Mouse (Mus musculus) thymus, adult 2 months (tissue): Measurements from ENCODE around the gene Bag5. TPM values are rescaled to one million over a fixed set of nuclear protein-coding genes. Genes with fewer than 3 reads are reported as not detected.

Source experiments
- DNase-seq: peaks from one replicate; pipeline ENCODE4 v3.0.0; 2021
- H3K27ac ChIP-seq: fragments of 200-500 bp; 2 replicates; pipeline ENCODE4 v1.5.1; 2012; ENCODE audit warnings: low read length, control low read depth; ENCODE audit not compliant: control insufficient read depth, insufficient read depth
- H3K27me3 ChIP-seq: fragments of 200-500 bp; 2 replicates; pipeline ENCODE4 v1.6.1; 2012; ENCODE audit warnings: mild to moderate bottlenecking, low read length, moderate library complexity, mixed read lengths; ENCODE audit not compliant: control insufficient read depth, insufficient read depth
- H3K36me3 ChIP-seq: fragments of 200-500 bp; 2 replicates; pipeline ENCODE4 v1.6.1; 2012; ENCODE audit warnings: mild to moderate bottlenecking, low read length, moderate library complexity; ENCODE audit not compliant: control insufficient read depth, insufficient read depth
- H3K4me1 ChIP-seq: fragments of 200-500 bp; replicated peaks from 2 replicates; pipeline ENCODE4 v1.6.1; 2012; ENCODE audit warnings: low read length; ENCODE audit not compliant: control insufficient read depth, insufficient read depth
- H3K4me3 ChIP-seq: fragments of 200-500 bp; 2 replicates; pipeline ENCODE4 v1.5.1; 2012; ENCODE audit warnings: mild to moderate bottlenecking, low read length, control low read depth, moderate library complexity; ENCODE audit not compliant: control insufficient read depth, insufficient read depth
- CTCF ChIP-seq: fragments of 200-500 bp; IDR thresholded peaks from 2 replicates; pipeline ENCODE4 v1.5.1; 2012; ENCODE audit warnings: mild to moderate bottlenecking, control low read depth, low read length, moderate library complexity, borderline replicate concordance; ENCODE audit not compliant: control insufficient read depth, poor library complexity, insufficient read depth; ENCODE audit errors: extremely low read depth
- POLR2A ChIP-seq: fragments of 200-500 bp; IDR thresholded peaks from 2 replicates; pipeline ENCODE4 v1.6.1; 2012; ENCODE audit warnings: mild to moderate bottlenecking, low read length, control low read depth, moderate library complexity; ENCODE audit not compliant: control insufficient read depth, poor library complexity, insufficient read depth; ENCODE audit errors: extremely low read depth
- WGBS: fragments of 180-500 bp; shearing (Covaris S2); methylation state at CpG from one replicate; pipeline ENCODE4 v1.1.7; 2018; 5-methylcytosine and 5-hydroxymethylcytosine counted together
- polyA plus RNA-seq: library from polyadenylated mRNA; depleted of rRNA; stranded (reverse); fragments of >200 nt; gene quantifications from 2 replicates; pipeline ENCODE4 v1.2.3, GENCODE M21; 2012

The Bag5 gene
- polyA plus RNA-seq, 1 experiment, result 12.8 TPM

- no peak for DNase-seq
- TF ChIP-seq POLR2A, result no peak
- no peak for TF ChIP-seq CTCF
- peaks cover 16% of the 10 kb centered on the region for H3K4me1 ChIP-seq
- 87% methylated on average over 5 of the region's 5 CpGs for WGBS
- no peaks in the 10 kb centered on the region for H3K36me3 ChIP-seq
- no peaks in the 10 kb centered on the region for H3K27me3 ChIP-seq
- no peak overlapping the region for H3K4me3 ChIP-seq
- H3K27ac ChIP-seq, result no peak overlapping the region
Measured at GRCm38 (mm10) chr12:111756698-111757082, 43.6 kb upstream of the Bag5 start.

DNA sequence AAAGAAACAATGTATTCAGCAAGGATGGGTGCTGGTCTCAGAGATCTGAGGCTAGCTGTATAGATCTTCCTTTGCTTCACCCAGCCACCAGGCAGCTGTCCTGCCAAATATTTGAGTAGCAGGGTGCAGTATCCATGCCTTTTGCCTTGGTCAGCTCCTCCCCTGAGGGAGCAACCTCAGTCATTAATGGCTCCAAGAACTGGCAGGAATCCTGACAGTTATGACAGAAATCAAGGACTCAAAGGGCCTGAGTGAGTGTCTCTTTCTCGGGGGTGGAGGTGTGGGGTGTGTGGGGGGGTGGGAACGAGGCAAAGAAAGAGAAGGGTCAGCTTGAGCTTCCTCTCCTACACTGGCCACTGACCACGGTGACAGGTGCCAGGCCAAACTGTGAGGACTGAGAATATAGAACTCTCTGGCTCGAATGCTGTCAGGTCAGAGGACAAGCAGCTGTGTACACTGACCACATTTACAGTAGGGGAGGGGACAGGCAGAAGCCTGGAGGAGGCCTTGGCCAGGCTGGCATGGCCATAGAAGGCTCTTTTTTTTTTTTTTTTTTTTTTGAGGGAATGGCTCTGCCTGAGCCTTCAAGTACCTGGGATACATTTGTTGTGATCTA, 43.1 kb upstream of the Bag5 start:
- no peak for TF ChIP-seq POLR2A
- TF ChIP-seq CTCF, result no peak

GRCm38 (mm10) chr12:111755231-111755630, 42.2 kb upstream of the Bag5 start:
- DNase-seq, result no peak
- H3K27ac ChIP-seq, result no peak overlapping the region
- H3K27me3 ChIP-seq, result no peaks in the 10 kb centered on the region
- H3K36me3 ChIP-seq, result no peaks in the 10 kb centered on the region
- H3K4me1 ChIP-seq, result peaks cover 14% of the 10 kb centered on the region
- TF ChIP-seq CTCF (no peak), POLR2A (no peak)
- H3K4me3 ChIP-seq, result no peak overlapping the region
- WGBS, result 81% methylated on average over 2 of the region's 2 CpGs

More for the DNA sequence above, 43.1 kb upstream of the Bag5 start:
- H3K36me3 ChIP-seq, result no peaks in the 10 kb centered on the region
- no peak overlapping the region for H3K27ac ChIP-seq
- 67% methylated on average over 4 of the region's 4 CpGs for WGBS
- H3K4me3 ChIP-seq, result no peak overlapping the region
- no peak for DNase-seq
- peaks cover 16% of the 10 kb centered on the region for H3K4me1 ChIP-seq
- H3K27me3 ChIP-seq, result no peaks in the 10 kb centered on the region

DNA sequence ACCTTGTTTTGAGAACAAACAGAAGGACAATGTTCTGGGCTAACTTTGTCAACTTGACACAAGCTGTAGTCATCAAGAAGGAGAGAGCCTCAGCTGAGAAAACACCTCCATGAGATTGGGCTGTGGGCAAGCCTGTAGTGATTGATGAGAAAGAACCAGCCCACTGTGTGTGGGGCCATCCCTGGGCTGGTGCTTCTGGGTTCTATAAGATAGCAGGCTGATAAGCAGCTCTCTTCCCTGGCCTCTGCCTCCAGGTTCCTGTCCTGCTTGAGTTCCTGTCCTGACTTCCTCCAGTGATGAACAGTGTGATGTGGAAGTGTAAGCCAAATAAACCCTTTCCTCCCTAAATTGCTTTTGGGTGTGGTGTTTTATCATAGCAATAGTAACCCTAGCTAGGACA, 41.7 kb upstream of the Bag5 start:
- no peaks in the 10 kb centered on the region for H3K36me3 ChIP-seq
- TF ChIP-seq CTCF, result no peak
- no peak for TF ChIP-seq POLR2A
- peaks cover 12% of the 10 kb centered on the region for H3K4me1 ChIP-seq
- no peak for DNase-seq
- no peak overlapping the region for H3K27ac ChIP-seq
- no peaks in the 10 kb centered on the region for H3K27me3 ChIP-seq
- no peak overlapping the region for H3K4me3 ChIP-seq

DNA sequence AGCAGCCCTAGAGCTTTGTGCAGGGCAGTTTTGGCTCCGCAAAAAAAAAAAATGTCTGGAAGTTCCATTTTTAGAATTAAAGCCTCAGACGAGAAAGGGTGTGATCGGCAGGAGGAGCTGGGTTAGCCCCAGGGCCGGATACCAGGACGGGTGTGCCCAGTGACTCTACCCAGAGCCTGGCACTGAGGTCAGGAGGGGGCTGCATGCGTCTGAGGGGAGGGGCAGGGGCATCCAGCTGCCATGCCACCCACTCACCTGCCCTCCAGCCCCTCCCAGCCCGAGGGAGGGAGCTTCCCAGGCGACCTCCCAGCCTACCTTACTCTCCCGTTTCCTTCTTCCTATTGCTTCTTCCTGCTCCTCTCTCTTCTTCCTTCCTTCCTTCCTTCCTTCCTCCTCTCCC, 40.3 kb upstream of the Bag5 start:
- WGBS, result 89% methylated on average over 9 of the region's 9 CpGs
- Histone ChIP-seq H3K27ac (no peak overlapping the region), H3K4me3 (no peak overlapping the region), H3K36me3 (no peaks in the 10 kb centered on the region), H3K4me1 (peaks cover 6% of the 10 kb centered on the region), H3K27me3 (no peaks in the 10 kb centered on the region)
- no peak for TF ChIP-seq CTCF
- TF ChIP-seq POLR2A, result no peak
- DNase-seq, result no peak

GRCm38 (mm10) chr12:111752491-111752890, 39.4 kb upstream of the Bag5 start:
- Histone ChIP-seq H3K4me1 (no peaks in the 10 kb centered on the region), H3K27ac (no peak overlapping the region), H3K4me3 (no peak overlapping the region), H3K27me3 (no peaks in the 10 kb centered on the region), H3K36me3 (no peaks in the 10 kb centered on the region)
- no peak for DNase-seq
- TF ChIP-seq CTCF (no peak), POLR2A (no peak)
- 96% methylated on average over 6 of the region's 6 CpGs for WGBS

DNA sequence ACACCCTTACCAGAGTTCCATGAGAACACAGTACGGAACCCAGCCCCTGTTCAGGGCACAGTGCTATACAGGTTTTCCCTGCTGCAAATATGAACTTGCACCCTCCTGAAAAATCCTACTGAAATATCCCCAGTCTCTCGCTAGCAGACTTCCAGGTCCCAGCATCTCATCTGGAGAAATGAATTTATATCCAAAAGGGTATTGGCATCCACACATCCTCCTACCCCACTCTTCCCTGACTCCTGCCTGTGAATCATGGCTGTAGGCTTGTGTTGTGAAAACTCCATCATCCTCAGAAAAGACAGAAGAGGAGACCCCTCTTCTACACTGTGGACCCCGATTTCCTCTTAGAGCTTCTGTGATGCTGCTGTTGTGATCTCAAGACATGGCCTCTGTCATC, 37.7 kb upstream of the Bag5 start:
- Histone ChIP-seq H3K4me3 (no peak overlapping the region), H3K27ac (no peak overlapping the region), H3K27me3 (no peaks in the 10 kb centered on the region), H3K4me1 (peaks cover 9% of the 10 kb centered on the region), H3K36me3 (no peaks in the 10 kb centered on the region)
- 98% methylated on average over 3 of the region's 3 CpGs for WGBS
- TF ChIP-seq CTCF (no peak), POLR2A (no peak)
- no peak for DNase-seq
